Mouse (Mus musculus) heart, postnatal 0 days (tissue): Measurements from ENCODE around the gene Mybpc1.

ENCODE experiments used
- CTCF ChIP-seq: IDR thresholded peaks from 2 replicates; pipeline ENCODE4 v1.5.1; 2016; ENCODE audit warnings: antibody characterized with exemption, control low read depth, low read depth
- EP300 ChIP-seq: IDR thresholded peaks from 2 replicates; pipeline ENCODE4 v1.6.1; 2016; ENCODE audit warnings: antibody characterized with exemption, low read depth

GRCm38 (mm10) chr10:88591042-88591441, 13.9 kb downstream of the Mybpc1 start:
- TF ChIP-seq CTCF (no peak), EP300 (no peak)
